Mouse (Mus musculus): Measurements from ENCODE around the gene Slc25a34.

GRCm38 (mm10) chr4:141641353-141641771 is 17.7 kb upstream of the Slc25a34 start:
- TF ChIP-seq POLR2A (IDR thresholded peaks at IDR 0.05; ENCODE audit: control insufficient read depth, extremely low read depth, insufficient read depth, low read length, poor library complexity) (no peak), CTCF (IDR thresholded peaks at IDR 0.05; ENCODE audit: borderline replicate concordance, control insufficient read depth, extremely low read depth, insufficient read depth, low read length, poor library complexity) (no peak)
